Mouse (Mus musculus): ENCODE measurements around the gene Nr4a1. TPM values are rescaled to one million over a fixed set of nuclear protein-coding genes. Genes with fewer than 3 reads are reported as not detected.
A peak's percentile ranks its signal among the peaks of the same experiment; 100 is the strongest.

The Nr4a1 gene
- 50.3 and 63.8 TPM in 2 replicates for polyA plus RNA-seq (2012; rRNA removed)

DNA sequence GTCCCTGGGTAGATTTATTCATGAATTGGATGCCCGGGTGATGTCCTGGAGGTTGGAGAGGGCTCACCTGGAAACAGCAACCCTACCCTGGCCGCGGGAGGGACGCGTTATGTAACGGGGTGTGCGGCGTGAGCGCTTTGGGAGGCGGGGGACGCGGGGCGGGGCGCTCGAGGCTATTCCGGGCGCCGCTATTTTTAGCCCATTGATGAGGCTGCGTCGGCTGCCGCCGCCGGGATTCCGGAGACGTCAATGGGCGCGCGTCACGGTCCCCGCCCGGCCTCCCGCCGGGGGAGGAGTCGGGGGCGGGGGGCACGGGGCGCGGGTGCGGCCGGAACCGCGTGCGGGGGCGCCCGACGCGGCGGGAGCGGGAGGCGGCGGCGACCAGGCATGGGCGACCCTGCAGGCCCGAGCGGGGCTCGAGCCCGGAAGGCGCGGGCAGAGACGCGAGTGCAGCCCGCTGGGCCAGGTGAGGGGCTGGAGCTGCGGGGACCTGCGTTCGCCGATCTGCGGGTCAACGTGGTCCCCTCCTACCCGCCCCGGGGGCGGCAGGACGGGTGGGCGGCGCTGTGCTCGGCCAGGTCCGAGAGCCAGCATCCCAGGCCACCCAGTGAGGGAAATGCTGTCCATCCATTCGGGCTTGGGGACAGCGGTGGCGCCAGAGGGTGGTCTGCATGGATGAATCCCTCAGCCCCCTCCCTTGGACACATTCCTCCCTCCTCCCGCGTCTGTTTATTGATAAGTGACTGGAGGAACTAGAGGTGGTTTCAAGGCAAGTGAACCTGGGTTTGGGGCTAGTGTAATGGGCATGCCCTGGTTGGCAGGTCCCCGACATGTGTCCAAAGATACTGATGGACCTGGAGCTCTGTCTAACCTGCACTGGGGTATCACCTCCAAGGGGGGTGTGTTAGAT is at the start of gene Nr4a1:
Gene Nr4a1, plus strand, starts transcription at position 384 of the 910 bp plus-strand sequence.
- Histone ChIP-seq H3K27ac (ENCODE audit: insufficient read depth, low read length) (peak within 1 kb of the TSS; percentile 79), H3K27me3 (ENCODE audit: control insufficient read depth, insufficient read depth, low read length) (no peaks in the 10 kb centered on the region), H3K4me1 (ENCODE audit: control insufficient read depth, insufficient read depth, insufficient read length) (peaks cover 45% of the 10 kb centered on the region; the same call in 1 of the 2 replicates), H3K36me3 (ENCODE audit: control insufficient read depth, insufficient read depth, low read length) (no peaks in the 10 kb centered on the region), H3K4me3 (ENCODE audit: extremely low read depth, insufficient read depth, insufficient read length) (peak within 1 kb of the TSS; percentile 59)
- no peak for TF ChIP-seq CTCF (IDR thresholded peaks at IDR 0.05; ENCODE audit: extremely low read depth, insufficient read depth, insufficient read length, insufficient replicate concordance)
- DNase-seq (ENCODE audit: low read depth in 1 of 2, low spot score in 2 of 2) = peak in 1 of 2 experiments; percentile 68
- 5% methylated on average over 81 of the region's 82 CpGs for WGBS

DNA sequence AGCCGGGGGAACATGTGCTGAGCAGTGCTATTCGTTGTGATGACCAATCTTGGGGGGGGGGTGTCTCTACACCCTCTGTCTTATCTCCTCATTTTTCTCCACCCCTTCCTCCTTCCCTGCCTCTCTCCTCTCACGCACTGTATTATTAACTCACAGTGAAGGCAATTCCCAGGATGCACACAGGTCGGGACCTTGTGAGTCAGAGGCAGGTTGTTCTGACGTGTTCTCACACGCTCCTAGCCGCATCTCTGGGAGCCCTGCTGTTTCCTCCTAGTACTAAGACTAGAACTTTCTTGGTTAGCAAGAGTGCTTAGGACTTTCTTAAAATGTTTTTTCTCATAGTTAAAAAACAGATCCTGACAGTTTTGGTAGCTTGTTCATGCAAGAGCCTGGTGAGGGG is 49.3 kb upstream of the Nr4a1 start:
- Histone ChIP-seq H3K27me3 (ENCODE audit: control insufficient read depth, insufficient read depth, low read length) (no peaks in the 10 kb centered on the region), H3K36me3 (ENCODE audit: control insufficient read depth, insufficient read depth, low read length) (peaks cover 28% of the 10 kb centered on the region), H3K27ac (ENCODE audit: insufficient read depth, low read length) (no peak overlapping the region), H3K4me1 (ENCODE audit: control insufficient read depth, insufficient read depth, insufficient read length) (no peaks in the 10 kb centered on the region), H3K4me3 (ENCODE audit: extremely low read depth, insufficient read depth, insufficient read length) (no peak overlapping the region)
- no peak for DNase-seq (ENCODE audit: low read depth in 1 of 2, low spot score in 2 of 2)
- TF ChIP-seq CTCF (IDR thresholded peaks at IDR 0.05; ENCODE audit: extremely low read depth, insufficient read depth, insufficient read length, insufficient replicate concordance) = no peak
- TF ChIP-seq POLR2A (IDR thresholded peaks at IDR 0.05; ENCODE audit: low read depth, low read length) = no peak
- 92% methylated on average over 7 of the region's 7 CpGs for WGBS

DNA sequence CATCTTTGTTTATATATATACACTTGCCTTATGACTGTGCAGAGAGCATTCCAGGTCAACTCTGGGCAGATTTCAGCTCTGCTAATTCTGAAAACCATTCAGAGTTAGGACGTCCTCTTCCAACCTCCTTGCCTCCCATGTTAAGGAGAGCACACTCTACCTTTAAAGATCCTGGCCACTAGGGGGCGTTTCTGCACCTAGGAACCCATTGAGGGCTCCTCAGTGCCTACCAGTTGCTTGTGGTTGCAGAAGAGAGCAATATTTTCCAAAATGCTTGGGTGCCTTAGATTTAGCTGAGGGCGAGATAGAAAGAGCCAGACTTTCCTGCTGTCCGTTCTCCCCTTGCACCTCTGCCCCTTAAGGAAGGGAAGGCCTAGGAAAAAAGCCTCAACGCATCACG is 43.8 kb upstream of the Nr4a1 start:
- TF ChIP-seq CTCF (IDR thresholded peaks at IDR 0.05; ENCODE audit: extremely low read depth, insufficient read depth, insufficient read length, insufficient replicate concordance) = peak; percentile 54; the same call in 1 of the 2 replicates
- TF ChIP-seq POLR2A (IDR thresholded peaks at IDR 0.05; ENCODE audit: low read depth, low read length) = no peak

DNA sequence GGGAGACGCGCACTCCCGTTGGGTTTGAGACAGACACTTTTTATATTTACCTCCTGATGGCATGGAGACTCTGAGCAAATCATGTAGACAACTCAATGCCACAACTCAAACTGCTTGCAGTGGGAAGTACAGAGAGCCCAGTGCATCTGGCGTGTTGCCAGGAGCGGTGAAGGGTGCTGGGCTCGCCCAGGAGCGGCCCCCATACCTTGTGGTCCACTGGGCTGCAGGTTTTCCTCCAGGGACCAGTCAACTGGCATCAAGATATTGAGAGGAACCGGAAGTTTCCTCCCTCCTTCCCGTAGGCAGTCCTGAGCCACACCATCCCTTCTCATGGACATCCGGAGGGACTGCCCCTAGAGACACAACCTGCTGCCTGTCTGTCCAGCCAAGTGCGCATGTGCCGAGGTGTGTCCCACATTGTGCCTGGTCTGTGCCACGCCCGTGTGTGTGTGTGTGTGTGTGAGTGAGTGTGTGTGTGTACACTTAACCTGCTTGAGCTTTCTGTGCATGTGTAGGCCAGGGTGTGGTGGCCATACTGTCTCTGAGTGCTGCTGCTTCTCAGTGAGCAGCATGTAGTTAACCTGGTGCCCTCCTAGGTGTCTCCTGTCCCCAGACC is 43.0 kb upstream of the Nr4a1 start:
- Histone ChIP-seq H3K27ac (ENCODE audit: insufficient read depth, low read length) (no peak overlapping the region), H3K4me1 (ENCODE audit: control insufficient read depth, insufficient read depth, insufficient read length) (no peaks in the 10 kb centered on the region), H3K4me3 (ENCODE audit: extremely low read depth, insufficient read depth, insufficient read length) (no peak overlapping the region), H3K36me3 (ENCODE audit: control insufficient read depth, insufficient read depth, low read length) (peaks cover 14% of the 10 kb centered on the region), H3K27me3 (ENCODE audit: control insufficient read depth, insufficient read depth, low read length) (no peaks in the 10 kb centered on the region)
- TF ChIP-seq POLR2A (IDR thresholded peaks at IDR 0.05; ENCODE audit: low read depth, low read length) = no peak
- no peak for TF ChIP-seq CTCF (IDR thresholded peaks at IDR 0.05; ENCODE audit: extremely low read depth, insufficient read depth, insufficient read length, insufficient replicate concordance)
- WGBS = 89% methylated on average over 14 of the region's 14 CpGs
- DNase-seq (ENCODE audit: low read depth in 1 of 2, low spot score in 2 of 2) = no peak

More for the DNA sequence above, 43.8 kb upstream of the Nr4a1 start:
- WGBS = 74% methylated on average over 6 of the region's 6 CpGs
- Histone ChIP-seq H3K27ac (ENCODE audit: insufficient read depth, low read length) (no peak overlapping the region), H3K4me1 (ENCODE audit: control insufficient read depth, insufficient read depth, insufficient read length) (no peaks in the 10 kb centered on the region), H3K36me3 (ENCODE audit: control insufficient read depth, insufficient read depth, low read length) (peaks cover 14% of the 10 kb centered on the region), H3K27me3 (ENCODE audit: control insufficient read depth, insufficient read depth, low read length) (no peaks in the 10 kb centered on the region), H3K4me3 (ENCODE audit: extremely low read depth, insufficient read depth, insufficient read length) (no peak overlapping the region)
- peak in 1 of 2 experiments; percentile 59 for DNase-seq (ENCODE audit: low read depth in 1 of 2, low spot score in 2 of 2)

DNA sequence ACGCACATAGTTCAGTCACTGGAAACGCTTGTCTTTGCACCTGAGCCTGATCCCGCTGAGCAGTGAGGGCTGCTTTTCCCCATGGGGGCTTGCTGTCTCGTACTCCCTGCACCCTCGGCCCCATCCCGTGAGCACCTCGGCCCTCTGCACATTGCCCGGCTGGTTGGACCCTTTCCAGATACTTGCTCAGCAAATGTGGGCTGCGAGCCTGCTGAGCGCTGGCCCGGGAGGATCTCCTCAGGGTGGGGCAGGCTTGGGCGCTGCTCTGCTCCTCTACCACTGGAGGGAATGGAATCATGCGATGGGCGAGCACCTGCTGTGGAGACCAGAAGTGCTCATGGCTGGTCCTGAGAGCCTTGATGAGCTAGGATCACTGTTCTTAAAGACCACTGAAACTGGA is 41.6 kb upstream of the Nr4a1 start:
- TF ChIP-seq POLR2A (IDR thresholded peaks at IDR 0.05; ENCODE audit: low read depth, low read length) (no peak), CTCF (IDR thresholded peaks at IDR 0.05; ENCODE audit: extremely low read depth, insufficient read depth, insufficient read length, insufficient replicate concordance) (no peak)
- no peak for DNase-seq (ENCODE audit: low read depth in 1 of 2, low spot score in 2 of 2)
- WGBS = 86% methylated on average over 14 of the region's 14 CpGs
- Histone ChIP-seq H3K4me1 (ENCODE audit: control insufficient read depth, insufficient read depth, insufficient read length) (no peaks in the 10 kb centered on the region), H3K27ac (ENCODE audit: insufficient read depth, low read length) (no peak overlapping the region), H3K36me3 (ENCODE audit: control insufficient read depth, insufficient read depth, low read length) (peaks cover 13% of the 10 kb centered on the region), H3K27me3 (ENCODE audit: control insufficient read depth, insufficient read depth, low read length) (no peaks in the 10 kb centered on the region), H3K4me3 (ENCODE audit: extremely low read depth, insufficient read depth, insufficient read length) (no peak overlapping the region)

DNA sequence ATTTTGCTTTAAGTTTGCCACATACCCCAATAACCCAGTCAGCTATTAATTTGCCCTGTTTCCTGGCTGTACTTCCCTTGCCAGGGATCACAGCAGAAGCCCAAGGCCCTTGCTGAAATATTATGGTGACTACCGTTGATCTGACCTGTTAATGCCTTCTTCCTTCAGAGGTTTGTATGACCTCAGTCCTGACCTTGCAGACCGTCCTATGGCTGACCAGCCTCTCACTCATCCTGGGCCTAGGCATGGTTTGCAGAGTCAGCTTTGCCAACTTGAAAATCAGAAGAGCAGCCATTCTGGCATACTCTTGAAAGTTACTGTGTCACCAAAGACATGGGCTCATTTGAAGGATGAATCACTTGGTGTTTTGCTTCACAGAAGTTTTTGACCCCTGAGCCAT is 38.9 kb upstream of the Nr4a1 start:
- no peak for DNase-seq (ENCODE audit: low read depth in 1 of 2, low spot score in 2 of 2)
- H3K27me3 ChIP-seq (ENCODE audit: control insufficient read depth, insufficient read depth, low read length) = no peaks in the 10 kb centered on the region
- WGBS = 81% methylated on average over 2 of the region's 2 CpGs

More for the DNA sequence above, 38.9 kb upstream of the Nr4a1 start:
- Histone ChIP-seq H3K27ac (ENCODE audit: insufficient read depth, low read length) (no peak overlapping the region), H3K36me3 (ENCODE audit: control insufficient read depth, insufficient read depth, low read length) (peaks cover 8% of the 10 kb centered on the region), H3K4me3 (ENCODE audit: extremely low read depth, insufficient read depth, insufficient read length) (no peak overlapping the region), H3K4me1 (ENCODE audit: control insufficient read depth, insufficient read depth, insufficient read length) (no peaks in the 10 kb centered on the region)
- TF ChIP-seq CTCF (IDR thresholded peaks at IDR 0.05; ENCODE audit: extremely low read depth, insufficient read depth, insufficient read length, insufficient replicate concordance) = no peak
- no peak for TF ChIP-seq POLR2A (IDR thresholded peaks at IDR 0.05; ENCODE audit: low read depth, low read length)
